Mouse (Mus musculus): Measurements from ENCODE around the gene Fibcd1. TPM values are rescaled to one million over a fixed set of nuclear protein-coding genes. Genes with fewer than 3 reads are reported as not detected.

The Fibcd1 gene
- polyA plus RNA-seq, 1 experiment from 2014 or later: 3.0 TPM

DNA sequence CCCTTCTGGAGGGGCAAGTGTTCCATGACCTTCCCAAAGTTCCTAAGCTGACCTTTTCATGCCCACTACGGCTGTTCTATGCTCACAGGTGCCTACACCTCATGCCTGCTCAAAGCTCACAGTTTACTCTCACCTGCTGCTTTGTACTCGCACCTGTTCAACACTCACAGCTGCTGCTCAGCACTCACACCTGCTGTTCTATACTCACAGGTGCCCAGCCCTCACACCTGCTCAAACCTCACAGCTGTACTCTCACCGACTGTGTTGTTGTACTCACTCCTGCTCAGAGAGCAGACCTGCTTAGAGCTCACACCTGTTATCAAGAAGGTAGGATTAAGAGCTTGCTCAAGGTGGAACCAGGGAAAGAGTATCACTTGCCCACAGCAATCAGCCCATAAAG is 24.9 kb upstream of the Fibcd1 start:
- 79% methylated on average over 3 of the region's 3 CpGs for whole genome bisulfite sequencing
- no peak overlapping the region for H3K27ac ChIP-seq
- H3K36me3 ChIP-seq: no peaks in the 10 kb centered on the region
- no peaks in the 10 kb centered on the region for H3K27me3 ChIP-seq (replicated peaks)
- ATAC-seq (ENCODE audit: low FRiP score, low read depth): no peak
- no peak overlapping the region for H3K4me3 ChIP-seq
- H3K9ac ChIP-seq: no peak overlapping the region
- no peaks in the 10 kb centered on the region for H3K9me3 ChIP-seq
- no peak overlapping the region for H3K4me2 ChIP-seq (replicated peaks)
- H3K4me1 ChIP-seq: peaks cover 13% of the 10 kb centered on the region

DNA sequence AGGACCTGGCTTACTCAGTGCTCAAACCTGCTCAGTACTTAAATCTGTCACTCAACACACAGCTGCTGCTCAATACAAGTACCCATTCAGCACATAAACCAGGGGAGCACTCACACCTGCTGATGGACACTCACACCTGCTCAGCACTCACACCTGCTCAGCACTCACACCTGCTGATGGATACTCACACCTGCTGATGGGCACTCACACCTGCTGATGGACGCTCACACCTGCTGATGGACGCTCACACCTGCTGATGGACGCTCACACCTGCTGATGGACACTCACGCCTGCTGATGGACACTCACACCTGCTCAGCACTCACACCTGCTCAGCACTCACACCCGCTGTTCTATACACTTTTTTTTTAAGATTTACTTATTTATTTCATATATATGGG is 23.9 kb upstream of the Fibcd1 start:
- no peaks in the 10 kb centered on the region for H3K36me3 ChIP-seq
- peaks cover 18% of the 10 kb centered on the region for H3K4me1 ChIP-seq
- H3K27me3 ChIP-seq (replicated peaks): no peaks in the 10 kb centered on the region
- H3K9me3 ChIP-seq: no peaks in the 10 kb centered on the region
- H3K9ac ChIP-seq: no peak overlapping the region
- no peak overlapping the region for H3K4me2 ChIP-seq (replicated peaks)
- no peak overlapping the region for H3K27ac ChIP-seq
- no peak for ATAC-seq (ENCODE audit: low FRiP score, low read depth)
- WGBS: 96% methylated on average over 5 of the region's 5 CpGs
- no peak overlapping the region for H3K4me3 ChIP-seq

DNA sequence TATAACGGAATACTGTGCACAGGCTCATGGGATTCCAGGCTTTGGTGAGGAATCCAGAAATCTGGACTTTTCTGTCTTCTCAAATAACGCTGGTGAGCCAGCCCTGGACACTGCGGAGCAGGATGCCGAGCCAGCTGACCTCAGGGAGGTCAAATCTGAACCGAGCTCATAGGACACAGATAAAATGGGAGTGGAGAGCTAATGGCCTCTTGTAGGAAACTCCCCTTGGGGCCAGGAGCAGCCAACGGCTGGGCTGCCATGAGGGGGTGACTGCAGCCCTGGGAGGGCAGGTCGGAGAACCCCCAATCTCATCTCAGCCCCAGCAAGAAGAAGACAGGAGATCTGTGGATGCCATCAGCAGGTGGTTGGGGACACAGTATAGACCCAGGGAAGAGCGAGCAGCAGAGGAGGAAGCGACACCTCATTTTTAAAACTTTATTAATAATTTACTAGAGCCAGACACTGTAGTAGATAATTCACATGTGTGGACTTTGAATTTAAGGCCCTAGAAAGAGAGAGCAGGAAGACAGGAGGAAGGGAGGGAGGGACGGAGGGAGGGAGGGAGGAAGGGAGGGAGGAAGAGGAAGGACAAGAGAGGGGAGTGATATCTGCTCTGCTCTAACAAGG is 22.8 kb upstream of the Fibcd1 start:
- H3K9ac ChIP-seq: no peak overlapping the region
- H3K9me3 ChIP-seq: no peaks in the 10 kb centered on the region
- H3K27ac ChIP-seq: no peak overlapping the region
- no peaks in the 10 kb centered on the region for H3K36me3 ChIP-seq
- no peak overlapping the region for H3K4me3 ChIP-seq
- H3K4me1 ChIP-seq: peaks cover 17% of the 10 kb centered on the region
- no peak overlapping the region for H3K4me2 ChIP-seq (replicated peaks)
- ATAC-seq (ENCODE audit: low FRiP score, low read depth): no peak
- no peaks in the 10 kb centered on the region for H3K27me3 ChIP-seq (replicated peaks)
- 72% methylated on average over 10 of the region's 10 CpGs for WGBS

DNA sequence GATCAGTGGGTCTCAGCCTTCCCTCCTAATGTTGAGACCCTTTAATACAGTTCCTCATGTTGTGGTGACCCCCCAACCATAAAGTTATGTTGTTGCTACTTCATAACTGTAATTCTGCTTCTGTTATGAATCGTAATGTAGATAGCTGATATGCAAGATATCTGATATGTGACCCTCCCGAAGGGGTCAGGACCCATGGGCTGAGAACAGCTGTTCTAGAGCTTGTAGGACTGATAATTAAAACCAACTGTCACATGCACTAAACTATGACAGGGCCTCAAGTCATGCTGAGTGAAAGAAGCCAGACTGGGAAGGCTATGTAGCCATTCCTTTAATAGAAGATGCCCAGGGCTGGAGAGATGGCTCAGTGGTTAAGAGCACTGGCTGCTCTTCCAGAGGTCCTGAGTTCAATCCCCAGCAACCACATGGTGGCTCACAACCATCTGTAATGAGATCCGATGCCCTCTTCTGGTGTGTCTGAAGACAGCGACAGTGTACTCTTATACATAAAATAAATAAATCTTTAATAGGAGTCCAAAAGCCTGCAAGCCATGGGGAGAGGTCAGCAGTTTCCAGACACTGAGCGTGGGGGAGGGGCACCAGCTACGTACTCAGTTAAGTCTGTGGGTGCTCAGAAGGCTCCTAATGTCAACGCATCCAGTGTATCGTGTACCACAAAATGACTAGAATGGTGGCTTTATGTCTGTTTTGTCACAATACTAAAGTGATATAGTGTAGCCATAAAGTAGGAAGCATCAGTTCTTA is 22.1 kb upstream of the Fibcd1 start:
- H3K9me3 ChIP-seq: no peaks in the 10 kb centered on the region
- H3K4me3 ChIP-seq: no peak overlapping the region
- no peak overlapping the region for H3K9ac ChIP-seq
- 89% methylated on average over 8 of the region's 8 CpGs for WGBS
- no peak overlapping the region for H3K27ac ChIP-seq
- no peak overlapping the region for H3K4me2 ChIP-seq (replicated peaks)
- no peaks in the 10 kb centered on the region for H3K27me3 ChIP-seq (replicated peaks)
- H3K36me3 ChIP-seq: no peaks in the 10 kb centered on the region
- peaks cover 17% of the 10 kb centered on the region for H3K4me1 ChIP-seq
- ATAC-seq (ENCODE audit: low FRiP score, low read depth): no peak

DNA sequence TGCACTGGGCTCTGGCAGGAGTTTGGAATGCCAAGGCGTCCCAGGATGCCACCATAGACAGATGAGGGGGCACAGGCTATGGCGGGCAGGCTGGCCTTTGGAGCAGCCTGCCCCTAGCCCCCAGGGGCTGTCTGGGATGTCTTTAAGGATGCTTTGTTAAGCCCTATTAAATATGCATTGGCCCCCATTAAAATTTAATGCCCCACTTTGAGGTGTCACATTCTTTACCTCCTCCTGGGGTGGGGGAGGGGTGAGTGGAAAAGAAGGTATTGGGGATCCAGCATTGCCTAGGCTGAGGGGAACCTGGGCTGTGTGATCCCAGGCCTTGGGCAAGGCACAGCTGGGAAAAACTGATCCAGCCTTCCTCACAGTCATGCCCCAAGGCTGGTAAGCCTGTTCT is 20.0 kb upstream of the Fibcd1 start:
- H3K27ac ChIP-seq: no peak overlapping the region

DNA sequence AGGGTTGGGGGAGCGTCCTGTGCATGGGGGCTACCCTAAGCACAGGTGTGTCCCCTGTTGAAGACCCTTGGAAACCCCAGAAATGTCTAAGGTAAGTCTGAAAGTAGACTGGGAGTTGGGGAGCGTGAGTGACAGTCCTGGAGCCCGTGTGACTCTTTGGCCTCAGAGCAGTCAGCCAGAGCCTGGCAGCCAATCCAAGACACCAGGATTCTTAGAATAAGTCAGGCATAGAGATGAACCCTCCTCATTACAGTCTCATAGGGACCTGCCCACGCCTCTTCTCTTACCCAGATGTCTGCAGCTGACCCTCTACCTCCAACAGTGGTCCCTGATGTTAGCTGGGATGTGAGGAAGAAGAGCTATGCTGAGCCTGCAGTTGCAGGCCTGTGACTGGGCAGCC is 19.5 kb upstream of the Fibcd1 start:
- ATAC-seq (ENCODE audit: low FRiP score, low read depth): no peak
- Histone ChIP-seq H3K4me2 (replicated peaks) (peak overlapping the region; percentile 9; the same call in 1 of the 2 replicates), H3K27me3 (replicated peaks) (no peaks in the 10 kb centered on the region), H3K36me3 (no peaks in the 10 kb centered on the region), H3K4me3 (no peak overlapping the region), H3K9me3 (no peaks in the 10 kb centered on the region), H3K27ac (no peak overlapping the region), H3K9ac (no peak overlapping the region), H3K4me1 (peaks cover 17% of the 10 kb centered on the region)
- 55% methylated on average over 4 of the region's 4 CpGs for WGBS

More for the DNA sequence above, 20.0 kb upstream of the Fibcd1 start:
- no peak overlapping the region for H3K4me3 ChIP-seq
- H3K4me1 ChIP-seq: peaks cover 17% of the 10 kb centered on the region
- no peaks in the 10 kb centered on the region for H3K9me3 ChIP-seq
- WGBS: 12% methylated on average over 2 of the region's 2 CpGs
- no peaks in the 10 kb centered on the region for H3K36me3 ChIP-seq
- H3K4me2 ChIP-seq (replicated peaks): peak overlapping the region; percentile 9; the same call in 1 of the 2 replicates
- no peak overlapping the region for H3K9ac ChIP-seq
- no peaks in the 10 kb centered on the region for H3K27me3 ChIP-seq (replicated peaks)
- ATAC-seq (ENCODE audit: low FRiP score, low read depth): no peak; the same call in 1 of the 2 replicates

DNA sequence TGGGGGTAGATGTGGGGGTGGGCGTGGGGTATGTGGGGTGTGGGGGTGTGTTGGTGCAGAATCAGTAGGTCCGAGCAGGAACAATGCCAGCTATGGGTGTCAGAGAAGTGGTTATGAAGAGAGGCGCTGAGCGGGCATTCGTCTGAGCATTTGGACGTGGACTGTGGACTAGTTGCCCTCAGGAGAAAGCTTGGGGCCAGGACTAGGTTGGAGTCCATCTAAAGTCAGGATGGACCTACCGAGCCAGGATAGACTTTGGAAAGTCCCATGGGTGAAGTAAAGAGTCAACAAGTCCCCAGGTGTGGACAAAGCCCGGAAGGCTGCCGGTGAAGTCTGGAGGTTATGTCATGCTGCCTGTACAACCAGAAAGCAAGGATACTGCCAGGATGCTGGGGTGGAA is 19.1 kb upstream of the Fibcd1 start:
- 91% methylated on average over 9 of the region's 9 CpGs for WGBS
- Histone ChIP-seq H3K27me3 (replicated peaks) (no peaks in the 10 kb centered on the region), H3K4me1 (peaks cover 20% of the 10 kb centered on the region), H3K4me2 (replicated peaks) (no peak overlapping the region), H3K9me3 (no peaks in the 10 kb centered on the region), H3K36me3 (no peaks in the 10 kb centered on the region), H3K4me3 (no peak overlapping the region), H3K9ac (no peak overlapping the region), H3K27ac (no peak overlapping the region)
- ATAC-seq (ENCODE audit: low FRiP score, low read depth): no peak

DNA sequence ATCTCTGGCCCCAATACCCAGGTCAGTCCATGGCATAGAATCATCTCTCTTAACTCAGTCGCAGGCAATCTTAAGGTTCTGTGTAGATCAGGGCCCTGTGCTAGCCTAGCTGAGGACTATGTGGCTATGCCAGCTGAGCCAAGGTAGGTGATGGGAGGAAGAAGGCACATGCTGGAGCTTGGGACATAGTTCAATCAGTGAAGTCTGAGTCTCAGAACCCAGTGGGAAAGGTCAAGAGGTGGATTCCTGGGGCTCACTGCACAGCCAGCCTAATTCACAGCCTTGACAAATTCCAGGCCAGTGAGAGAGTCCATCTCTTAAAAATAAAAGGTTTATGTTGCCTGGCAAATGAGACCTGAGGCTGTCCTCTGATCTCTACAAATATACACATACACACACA is 18.0 kb upstream of the Fibcd1 start:
- no peaks in the 10 kb centered on the region for H3K9me3 ChIP-seq
- peaks cover 31% of the 10 kb centered on the region for H3K4me1 ChIP-seq
- H3K4me3 ChIP-seq: no peak overlapping the region
- no peak for ATAC-seq (ENCODE audit: low FRiP score, low read depth)
- H3K27ac ChIP-seq: no peak overlapping the region
- no peak overlapping the region for H3K9ac ChIP-seq
- peaks cover 6% of the 10 kb centered on the region; the same call in 1 of the 2 replicates for H3K27me3 ChIP-seq (replicated peaks)
- no peak overlapping the region for H3K4me2 ChIP-seq (replicated peaks)
- 87% methylated on average over 1 of the region's 1 CpGs for WGBS
- no peaks in the 10 kb centered on the region for H3K36me3 ChIP-seq

DNA sequence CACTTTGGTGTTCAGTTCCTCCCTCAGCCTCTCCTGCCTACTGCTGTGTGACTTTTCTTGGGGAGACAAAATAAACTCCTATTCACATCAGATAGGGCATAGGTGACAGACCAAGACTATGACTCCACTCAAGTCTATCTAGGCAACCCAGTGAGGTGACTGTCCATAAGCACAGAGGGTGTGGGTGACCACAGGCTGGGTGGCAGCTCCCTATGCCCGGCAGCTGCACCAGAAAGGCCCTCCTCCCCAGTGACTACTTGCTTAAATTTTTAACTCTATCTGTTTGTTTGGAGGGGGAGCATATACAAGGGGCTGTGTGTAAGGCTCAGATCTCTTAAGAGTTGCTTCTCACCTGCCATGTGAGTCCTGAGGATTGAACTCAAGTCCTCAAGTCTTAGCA is 17.1 kb upstream of the Fibcd1 start:
- Histone ChIP-seq H3K9ac (no peak overlapping the region), H3K27ac (no peak overlapping the region), H3K4me2 (replicated peaks) (no peak overlapping the region), H3K27me3 (replicated peaks) (peaks cover 7% of the 10 kb centered on the region; the same call in 1 of the 2 replicates), H3K4me3 (no peak overlapping the region), H3K36me3 (no peaks in the 10 kb centered on the region), H3K4me1 (peaks cover 39% of the 10 kb centered on the region), H3K9me3 (no peaks in the 10 kb centered on the region)
- ATAC-seq (ENCODE audit: low FRiP score, low read depth): no peak
- WGBS: 81% methylated on average over 1 of the region's 1 CpGs

DNA sequence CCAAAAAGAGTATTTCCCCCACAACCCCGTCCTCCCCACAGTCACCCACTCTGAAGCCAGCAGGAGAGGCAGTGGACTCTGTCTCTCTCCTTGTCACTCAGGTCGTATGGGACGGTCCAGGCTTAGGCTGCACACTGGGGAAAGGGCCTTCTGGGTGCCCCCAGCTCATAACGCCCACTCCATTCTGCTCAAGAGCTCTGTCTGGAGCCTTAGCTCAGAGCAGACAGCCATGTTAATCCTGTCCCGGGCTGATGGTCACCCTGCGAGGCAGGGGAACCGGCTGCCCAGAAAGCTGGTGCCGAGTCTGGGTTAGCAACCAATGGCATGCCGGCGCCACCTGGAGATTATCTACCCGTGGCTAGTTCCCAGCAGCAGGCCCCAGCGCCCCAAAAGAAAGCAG is 12.7 kb upstream of the Fibcd1 start:
- no peak for ATAC-seq (ENCODE audit: low FRiP score, low read depth)
- H3K9ac ChIP-seq: no peak overlapping the region
- WGBS: 20% methylated on average over 12 of the region's 12 CpGs

DNA sequence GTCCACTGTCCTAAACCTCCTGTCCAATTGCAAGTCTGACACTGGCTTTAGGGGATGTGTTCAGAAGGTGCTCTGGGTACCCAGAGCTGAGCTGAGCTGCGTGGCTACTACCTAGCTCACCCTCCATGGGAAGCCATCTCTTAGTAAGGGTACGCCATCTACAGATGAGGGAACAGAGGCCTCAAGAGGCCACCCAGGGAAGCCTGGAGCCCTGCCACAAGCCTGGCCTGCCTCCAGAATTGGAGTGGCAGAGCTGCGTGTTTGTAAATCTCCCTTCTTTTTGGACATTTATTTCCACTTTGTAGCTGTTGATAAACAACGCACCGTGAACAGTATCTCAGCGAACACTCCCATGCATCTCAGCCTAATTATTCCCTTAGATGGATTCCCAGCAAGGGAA is 11.4 kb upstream of the Fibcd1 start:
- no peak overlapping the region for H3K4me3 ChIP-seq
- H3K9me3 ChIP-seq: no peaks in the 10 kb centered on the region
- H3K36me3 ChIP-seq: no peaks in the 10 kb centered on the region
- no peak overlapping the region for H3K27ac ChIP-seq
- H3K27me3 ChIP-seq (replicated peaks): peaks cover 12% of the 10 kb centered on the region; the same call in 1 of the 2 replicates
- H3K4me2 ChIP-seq (replicated peaks): no peak overlapping the region
- H3K4me1 ChIP-seq: peaks cover 38% of the 10 kb centered on the region
- 71% methylated on average over 6 of the region's 6 CpGs for WGBS
- ATAC-seq (ENCODE audit: low FRiP score, low read depth): no peak
- H3K9ac ChIP-seq: no peak overlapping the region

More for the DNA sequence above, 12.7 kb upstream of the Fibcd1 start:
- Histone ChIP-seq H3K27ac (no peak overlapping the region), H3K9me3 (no peaks in the 10 kb centered on the region), H3K27me3 (replicated peaks) (peaks cover 12% of the 10 kb centered on the region; the same call in 1 of the 2 replicates), H3K4me2 (replicated peaks) (no peak overlapping the region), H3K36me3 (no peaks in the 10 kb centered on the region), H3K4me1 (peaks cover 38% of the 10 kb centered on the region), H3K4me3 (no peak overlapping the region)

DNA sequence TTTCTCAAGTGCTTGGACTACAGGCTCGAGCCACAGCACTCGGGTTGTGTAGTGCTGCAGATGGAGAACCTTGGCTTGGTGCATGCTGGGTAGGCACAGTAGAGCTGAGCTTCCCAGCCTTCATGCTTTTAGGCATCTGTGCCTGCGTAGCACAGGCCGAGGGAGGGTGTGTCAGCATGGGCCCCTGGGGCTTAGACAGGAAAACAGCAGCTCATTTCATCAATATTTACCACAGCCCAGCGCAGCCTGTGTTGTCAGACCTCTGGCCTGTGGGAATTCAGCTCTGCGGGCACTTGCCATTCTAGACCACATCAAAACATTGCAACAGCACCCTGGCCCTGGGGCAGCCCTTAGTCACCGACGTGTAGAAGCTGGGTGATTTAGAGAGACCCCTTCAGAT is 10.2 kb upstream of the Fibcd1 start:
- H3K4me2 ChIP-seq (replicated peaks): no peak overlapping the region

More for the DNA sequence above, 10.2 kb upstream of the Fibcd1 start:
- peaks cover 38% of the 10 kb centered on the region for H3K4me1 ChIP-seq
- WGBS: 78% methylated on average over 8 of the region's 8 CpGs
- H3K27me3 ChIP-seq (replicated peaks): peaks cover 12% of the 10 kb centered on the region; the same call in 1 of the 2 replicates
- no peak overlapping the region for H3K9ac ChIP-seq
- H3K27ac ChIP-seq: no peak overlapping the region
- H3K9me3 ChIP-seq: no peaks in the 10 kb centered on the region
- H3K4me3 ChIP-seq: no peak overlapping the region
- ATAC-seq (ENCODE audit: low FRiP score, low read depth): no peak
- no peaks in the 10 kb centered on the region for H3K36me3 ChIP-seq

All from neural tube, embryonic 12.5 days (tissue).